Mouse (Mus musculus): Measurements from ENCODE around the gene Cyth3. TPM values are rescaled to one million over a fixed set of nuclear protein-coding genes. Genes with fewer than 3 reads are reported as not detected.

Cyth3 gene
- polyA plus RNA-seq, 1 experiment from 2014 or later: 57.2 TPM

DNA sequence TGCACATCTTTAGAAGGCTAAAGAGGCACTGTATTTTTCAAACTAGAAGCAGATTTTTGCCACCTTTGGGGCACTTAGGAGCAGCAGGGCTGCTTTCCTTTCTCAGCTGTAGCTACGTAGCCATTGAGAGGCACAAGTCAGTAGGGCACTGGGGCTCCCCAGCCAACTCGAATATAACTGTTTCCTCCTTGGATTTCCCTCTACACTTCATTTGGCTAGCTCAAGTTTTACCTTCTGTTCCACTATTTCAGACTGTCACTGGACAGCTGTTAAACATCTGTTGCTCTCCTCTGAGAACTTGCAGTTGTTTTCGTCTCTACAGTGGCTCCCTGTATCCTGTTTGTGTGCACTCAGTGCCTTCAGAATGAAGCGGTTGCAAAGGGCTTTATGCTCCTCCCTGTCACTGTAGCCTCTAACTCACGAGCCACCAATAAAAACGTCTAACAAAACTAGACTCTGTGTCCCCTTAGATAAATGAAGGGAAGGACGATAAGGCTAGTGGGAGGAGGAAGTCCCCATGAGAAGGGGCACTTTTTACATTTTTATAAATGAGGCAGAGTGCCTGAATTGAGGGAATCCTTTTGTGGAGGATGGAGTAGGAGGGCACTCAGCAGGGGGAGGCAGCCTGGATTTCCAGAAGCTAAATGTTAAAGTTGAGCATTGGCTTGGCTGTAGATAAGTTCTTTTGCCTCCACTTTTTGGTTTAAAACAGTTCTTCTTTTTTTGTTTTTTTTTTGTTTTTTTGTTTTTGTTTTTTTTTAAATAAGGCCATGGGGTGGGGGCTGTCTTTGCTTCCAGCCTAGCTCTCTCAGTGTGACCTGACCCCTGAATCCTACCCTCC is 32.6 kb downstream of the Cyth3 start:
- H3K36me3 ChIP-seq: no peaks in the 10 kb centered on the region
- no peak overlapping the region for H3K4me3 ChIP-seq
- peak; percentile 89 for ATAC-seq (ENCODE audit: borderline replicate concordance, extremely low read depth, low FRiP score, low TSS enrichment)
- H3K4me1 ChIP-seq: peaks cover 54% of the 10 kb centered on the region
- H3K27ac ChIP-seq: peak overlapping the region; percentile 79
- WGBS: 19% methylated on average over 7 of the region's 7 CpGs
- no peaks in the 10 kb centered on the region for H3K27me3 ChIP-seq
- no peaks in the 10 kb centered on the region for H3K9me3 ChIP-seq
- H3K9ac ChIP-seq: no peak overlapping the region
- H3K4me2 ChIP-seq: 0 out of 2 replicates have a peak overlapping the region, but pooled peaks have one; percentile 11

DNA sequence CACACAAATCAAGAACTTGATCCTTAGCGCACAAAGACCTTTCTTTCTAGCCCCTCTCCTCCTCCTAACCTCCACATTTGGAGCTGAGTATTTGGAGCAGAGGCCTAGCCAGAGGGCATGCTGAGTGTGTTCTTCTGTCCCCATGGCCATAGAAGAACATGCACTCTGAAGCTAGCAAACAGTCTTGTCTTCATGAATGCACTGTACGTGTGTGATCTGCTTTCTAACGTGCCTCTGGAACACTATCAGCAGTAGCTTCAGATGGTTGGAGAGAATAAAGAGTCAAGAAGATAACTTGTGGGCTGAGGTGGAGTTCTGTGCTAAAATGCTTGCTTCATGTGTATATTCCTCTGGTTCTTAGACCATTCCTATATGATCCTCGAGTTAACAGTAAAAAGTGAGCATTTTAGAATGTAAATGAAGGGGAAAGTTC is 33.3 kb downstream of the Cyth3 start:
- no peaks in the 10 kb centered on the region for H3K27me3 ChIP-seq
- H3K9ac ChIP-seq: no peak overlapping the region
- H3K9me3 ChIP-seq: no peaks in the 10 kb centered on the region
- H3K4me1 ChIP-seq: peaks cover 55% of the 10 kb centered on the region
- no peaks in the 10 kb centered on the region for H3K36me3 ChIP-seq
- H3K4me2 ChIP-seq: no peak overlapping the region
- ATAC-seq (ENCODE audit: borderline replicate concordance, extremely low read depth, low FRiP score, low TSS enrichment): no peak
- peak overlapping the region; percentile 79 for H3K27ac ChIP-seq
- H3K4me3 ChIP-seq: no peak overlapping the region
- WGBS: 60% methylated on average over 4 of the region's 4 CpGs

DNA sequence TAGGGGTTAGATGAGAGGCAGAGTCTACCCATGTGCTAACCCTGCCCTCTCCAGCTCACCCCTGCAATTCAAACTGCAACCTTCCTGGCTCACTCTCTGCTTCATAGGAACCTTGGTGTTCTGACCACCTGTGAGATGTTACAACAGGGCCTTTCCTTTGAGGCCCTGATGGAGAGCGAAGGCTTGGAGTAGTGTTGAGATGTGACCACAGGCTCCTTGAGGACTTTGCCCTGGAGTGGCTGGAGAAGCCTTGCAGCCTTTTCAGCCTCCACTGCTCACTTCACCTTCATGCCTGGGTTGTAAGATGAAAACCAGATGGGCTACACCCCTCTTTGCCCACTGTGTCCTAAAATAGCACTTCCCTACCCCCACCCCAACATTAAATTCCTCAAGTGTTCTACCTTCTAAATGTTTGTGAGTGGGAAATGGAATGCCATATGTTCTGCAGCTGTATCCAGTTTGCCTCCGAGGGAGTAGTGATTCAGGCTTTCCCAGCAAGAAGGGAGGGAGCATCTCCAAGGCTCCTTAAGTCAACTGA is 34.5 kb downstream of the Cyth3 start:
- no peaks in the 10 kb centered on the region for H3K9me3 ChIP-seq
- H3K4me1 ChIP-seq: peaks cover 59% of the 10 kb centered on the region
- no peak overlapping the region for H3K4me2 ChIP-seq
- H3K36me3 ChIP-seq: no peaks in the 10 kb centered on the region
- no peak overlapping the region for H3K9ac ChIP-seq
- no peak overlapping the region for H3K4me3 ChIP-seq
- 45% methylated on average over 2 of the region's 2 CpGs for WGBS
- H3K27me3 ChIP-seq: no peaks in the 10 kb centered on the region
- no peak for ATAC-seq (ENCODE audit: borderline replicate concordance, extremely low read depth, low FRiP score, low TSS enrichment)
- peak overlapping the region; percentile 39 for H3K27ac ChIP-seq

DNA sequence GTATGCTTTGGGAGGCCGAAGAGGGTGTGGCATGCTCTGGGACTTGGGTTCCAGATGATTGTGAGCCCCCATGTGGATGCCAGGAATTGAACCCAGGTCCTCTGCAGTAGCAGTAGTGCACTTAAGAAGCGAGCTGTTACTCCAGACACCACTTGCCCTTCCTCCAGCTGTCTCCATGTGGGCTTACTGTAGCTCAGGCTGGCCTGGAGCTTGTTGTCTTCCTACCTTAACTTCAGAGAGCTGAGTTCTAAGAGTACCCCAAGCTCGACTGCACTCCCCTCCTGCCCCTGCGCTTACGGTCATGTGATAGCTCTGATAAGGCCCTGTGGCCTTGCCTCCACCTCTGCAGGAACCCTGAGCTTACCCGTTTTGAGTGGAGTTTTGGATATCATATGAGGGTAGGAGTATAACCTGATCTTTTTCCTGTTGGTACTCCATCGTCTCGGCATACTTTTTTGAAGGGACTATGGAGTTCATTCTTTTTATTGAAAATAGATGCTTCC is 36.8 kb downstream of the Cyth3 start:
- ATAC-seq (ENCODE audit: borderline replicate concordance, extremely low read depth, low FRiP score, low TSS enrichment): no peak
- Histone ChIP-seq H3K9me3 (no peaks in the 10 kb centered on the region), H3K27me3 (no peaks in the 10 kb centered on the region), H3K36me3 (no peaks in the 10 kb centered on the region), H3K4me2 (no peak overlapping the region), H3K27ac (no peak overlapping the region), H3K9ac (no peak overlapping the region), H3K4me3 (no peak overlapping the region), H3K4me1 (peaks cover 60% of the 10 kb centered on the region)
- 76% methylated on average over 8 of the region's 8 CpGs for WGBS

DNA sequence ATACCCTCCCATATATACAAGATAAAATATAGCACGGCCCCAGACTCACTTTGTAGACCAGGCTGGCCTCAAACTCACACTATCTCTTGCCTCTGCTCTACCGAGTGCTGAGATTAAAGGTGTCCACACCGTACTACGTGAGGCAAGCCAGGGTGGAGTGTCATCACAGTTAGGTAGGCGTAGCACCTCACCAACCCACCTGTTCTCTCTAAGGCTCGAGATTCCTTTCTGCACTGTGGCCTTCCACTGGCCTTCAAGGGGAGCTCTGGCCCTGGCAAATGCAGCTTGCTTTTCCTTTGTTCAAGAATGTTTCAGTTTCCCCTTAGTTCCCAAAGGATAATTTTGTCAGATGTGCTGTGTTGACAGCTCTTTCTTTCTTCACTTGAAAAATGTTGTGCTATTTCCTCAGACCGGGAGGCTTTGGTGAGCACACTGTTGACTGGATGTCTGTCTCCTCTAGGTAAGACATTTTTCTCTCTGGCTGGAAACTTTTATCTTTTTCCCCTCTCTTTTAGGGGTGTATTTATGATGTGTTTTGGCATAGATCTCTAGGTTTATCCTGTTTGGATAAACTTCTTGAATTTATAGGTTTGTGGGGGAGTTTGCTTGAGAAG is 40.9 kb downstream of the Cyth3 start:
- 48% methylated on average over 7 of the region's 7 CpGs for WGBS
- no peak overlapping the region for H3K4me2 ChIP-seq

DNA sequence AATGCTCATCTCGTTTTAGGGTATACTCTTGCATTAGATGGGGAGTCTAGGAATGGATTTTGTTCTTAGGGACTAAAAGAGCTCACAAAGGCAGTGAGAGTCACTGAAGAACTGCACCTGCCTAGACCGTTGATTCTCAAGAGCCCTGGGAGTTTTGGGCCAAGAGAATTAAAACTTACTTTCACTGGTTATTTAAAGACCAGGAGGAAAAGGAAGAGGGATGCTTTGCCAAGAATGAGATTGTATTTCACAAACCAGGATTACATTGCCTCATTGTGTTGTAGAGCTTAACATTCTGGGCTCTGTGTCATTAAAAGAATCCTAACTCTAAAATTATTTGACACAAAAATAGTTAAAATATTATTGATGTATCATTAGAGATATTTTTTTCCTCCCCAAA is 43.3 kb downstream of the Cyth3 start:
- Histone ChIP-seq H3K9ac (no peak overlapping the region), H3K9me3 (no peaks in the 10 kb centered on the region), H3K4me2 (no peak overlapping the region), H3K36me3 (no peaks in the 10 kb centered on the region), H3K27me3 (no peaks in the 10 kb centered on the region), H3K4me3 (no peak overlapping the region), H3K27ac (no peak overlapping the region), H3K4me1 (peaks cover 53% of the 10 kb centered on the region)
- no peak for ATAC-seq (ENCODE audit: borderline replicate concordance, extremely low read depth, low FRiP score, low TSS enrichment)
- WGBS: 58% methylated on average over 2 of the region's 2 CpGs

More for the DNA sequence above, 40.9 kb downstream of the Cyth3 start:
- Histone ChIP-seq H3K4me1 (peaks cover 38% of the 10 kb centered on the region), H3K27ac (peak overlapping the region; percentile 68), H3K9me3 (no peaks in the 10 kb centered on the region), H3K27me3 (no peaks in the 10 kb centered on the region), H3K4me3 (no peak overlapping the region), H3K36me3 (no peaks in the 10 kb centered on the region), H3K9ac (no peak overlapping the region)
- peak; percentile 61; the same call in 1 of the 2 replicates for ATAC-seq (ENCODE audit: borderline replicate concordance, extremely low read depth, low FRiP score, low TSS enrichment)

DNA sequence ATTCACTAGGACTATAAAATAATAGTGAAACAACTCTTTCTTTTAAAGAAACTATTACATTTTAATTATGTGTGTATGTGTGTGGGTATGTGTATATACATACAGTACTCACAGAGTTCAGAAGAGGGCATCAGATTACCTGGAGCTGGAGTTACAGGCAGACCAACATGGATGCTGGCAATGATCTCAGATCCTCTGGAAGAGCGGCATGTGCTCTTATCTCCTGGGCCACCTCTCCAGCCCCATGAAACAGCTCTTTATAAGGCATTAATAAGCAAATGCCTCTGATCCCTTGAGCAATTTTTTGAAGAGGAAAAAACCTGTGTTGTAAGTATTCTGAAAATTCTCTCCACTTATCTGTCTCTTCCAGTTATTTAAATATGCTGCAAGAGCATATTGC is 43.8 kb downstream of the Cyth3 start:
- Histone ChIP-seq H3K4me3 (no peak overlapping the region), H3K9me3 (no peaks in the 10 kb centered on the region), H3K27ac (no peak overlapping the region), H3K27me3 (no peaks in the 10 kb centered on the region), H3K36me3 (no peaks in the 10 kb centered on the region), H3K4me2 (no peak overlapping the region), H3K4me1 (peaks cover 53% of the 10 kb centered on the region), H3K9ac (no peak overlapping the region)
- WGBS: 86% methylated on average over 1 of the region's 1 CpGs
- ATAC-seq (ENCODE audit: borderline replicate concordance, extremely low read depth, low FRiP score, low TSS enrichment): no peak

DNA sequence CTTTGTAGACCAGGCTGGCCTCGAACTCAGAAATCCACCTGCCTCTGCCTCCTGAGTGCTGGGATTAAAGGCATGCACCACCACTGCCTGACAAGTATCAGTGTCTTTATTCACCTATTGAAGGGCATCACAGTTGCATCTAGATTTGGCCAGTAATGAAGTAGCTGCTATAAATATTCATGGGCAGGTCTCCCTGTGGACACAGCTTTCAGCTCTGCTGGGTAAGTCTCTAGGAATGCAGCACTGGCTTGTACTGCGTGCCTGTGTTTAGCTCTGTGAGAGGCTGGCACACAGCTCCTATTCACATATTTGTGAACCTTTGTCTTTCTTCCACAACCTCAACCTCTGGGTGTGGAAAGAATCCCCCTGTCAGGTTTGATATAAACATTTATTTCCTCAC is 46.6 kb downstream of the Cyth3 start:
- no peak for ATAC-seq (ENCODE audit: borderline replicate concordance, extremely low read depth, low FRiP score, low TSS enrichment)
- Histone ChIP-seq H3K4me1 (peaks cover 42% of the 10 kb centered on the region), H3K9me3 (no peaks in the 10 kb centered on the region), H3K4me3 (no peak overlapping the region), H3K4me2 (no peak overlapping the region), H3K27ac (no peak overlapping the region), H3K9ac (no peak overlapping the region), H3K36me3 (no peaks in the 10 kb centered on the region), H3K27me3 (no peaks in the 10 kb centered on the region)
- 55% methylated on average over 2 of the region's 2 CpGs for WGBS

DNA sequence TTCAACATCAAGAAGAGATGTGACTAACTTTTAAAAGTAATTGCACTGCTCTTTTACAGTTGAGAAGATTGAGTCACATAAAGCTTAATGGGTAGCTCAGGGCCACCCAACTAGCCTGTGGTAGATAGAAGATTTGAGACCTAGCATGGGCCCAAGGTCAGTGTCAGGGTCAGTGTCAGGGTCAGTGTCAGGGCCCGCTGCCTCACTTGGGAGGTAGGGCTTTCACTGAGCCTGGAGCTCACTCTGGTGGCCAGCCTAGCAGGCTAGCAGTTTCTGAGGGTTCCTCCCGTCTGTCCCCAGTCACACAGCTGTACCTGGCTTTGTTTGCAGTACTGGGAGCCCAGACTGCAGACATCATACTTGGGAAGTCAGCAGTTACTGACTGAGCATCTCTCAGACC is 47.1 kb downstream of the Cyth3 start:
- Histone ChIP-seq H3K4me3 (no peak overlapping the region), H3K4me1 (peaks cover 36% of the 10 kb centered on the region), H3K27me3 (no peaks in the 10 kb centered on the region), H3K4me2 (no peak overlapping the region), H3K9me3 (no peaks in the 10 kb centered on the region), H3K36me3 (no peaks in the 10 kb centered on the region), H3K27ac (peak overlapping the region; percentile 78), H3K9ac (no peak overlapping the region)
- WGBS: 31% methylated on average over 2 of the region's 2 CpGs
- peak; percentile 43; the same call in 1 of the 2 replicates for ATAC-seq (ENCODE audit: borderline replicate concordance, extremely low read depth, low FRiP score, low TSS enrichment)

DNA sequence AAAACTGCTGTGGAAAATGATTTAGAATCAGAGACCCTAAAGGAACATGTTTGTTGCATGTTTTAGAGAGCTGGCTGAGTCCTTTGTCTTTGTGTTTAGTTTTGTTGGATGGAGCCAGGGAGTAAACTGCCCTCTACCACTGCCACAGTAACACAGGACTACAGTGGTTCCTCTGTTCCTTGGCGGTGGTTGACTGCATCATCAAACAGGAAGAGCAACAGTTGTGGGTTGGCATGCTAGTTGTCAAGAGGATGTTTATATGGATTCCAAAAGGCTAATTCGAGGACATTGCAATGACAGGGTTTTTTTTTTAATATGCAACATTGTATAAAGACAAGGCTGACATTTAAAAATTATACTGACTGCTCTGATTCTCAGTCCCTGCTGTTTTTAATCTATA is 47.6 kb downstream of the Cyth3 start:
- Histone ChIP-seq H3K4me1 (peaks cover 36% of the 10 kb centered on the region), H3K9ac (no peak overlapping the region), H3K4me2 (no peak overlapping the region), H3K27me3 (no peaks in the 10 kb centered on the region), H3K27ac (peak overlapping the region; percentile 78), H3K36me3 (no peaks in the 10 kb centered on the region), H3K9me3 (no peaks in the 10 kb centered on the region), H3K4me3 (no peak overlapping the region)
- 35% methylated on average over 2 of the region's 2 CpGs for WGBS
- ATAC-seq (ENCODE audit: borderline replicate concordance, extremely low read depth, low FRiP score, low TSS enrichment): no peak; the same call in 1 of the 2 replicates

DNA sequence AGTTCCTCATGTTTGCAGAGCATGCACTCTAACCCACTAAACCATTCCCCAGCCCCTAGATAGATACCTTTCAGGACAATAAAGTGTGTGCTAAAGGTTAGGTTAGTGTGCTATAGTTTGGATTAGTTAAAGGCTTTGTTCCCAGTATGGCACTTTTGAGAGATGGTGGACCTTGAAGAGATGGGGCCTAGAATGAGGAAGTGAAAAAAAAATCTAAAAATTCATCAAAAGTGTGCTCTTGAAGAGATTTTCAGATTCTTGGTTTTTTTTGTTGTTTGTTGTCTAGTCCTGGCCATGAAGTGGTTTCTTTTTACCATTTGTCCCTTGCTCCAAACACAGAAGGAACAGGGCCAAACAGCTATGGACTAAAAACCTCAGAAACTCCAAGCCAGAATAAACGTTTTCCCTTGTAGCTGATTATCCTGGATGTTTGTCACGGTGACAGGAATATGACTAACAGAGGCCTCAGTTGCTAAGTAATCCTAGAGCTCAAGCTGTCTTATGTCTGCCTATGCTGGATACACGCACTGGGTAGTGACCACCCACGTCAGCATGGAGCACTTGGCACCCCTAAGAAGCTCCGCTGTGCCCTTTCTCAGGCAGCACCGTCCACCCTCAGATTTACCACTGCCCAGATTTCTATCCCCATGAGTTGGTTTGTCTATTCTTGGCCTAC is 48.6 kb downstream of the Cyth3 start:
- no peak overlapping the region for H3K27ac ChIP-seq
- no peak overlapping the region for H3K4me3 ChIP-seq
- ATAC-seq (ENCODE audit: borderline replicate concordance, extremely low read depth, low FRiP score, low TSS enrichment): no peak
- H3K9me3 ChIP-seq: no peaks in the 10 kb centered on the region
- H3K4me1 ChIP-seq: peaks cover 31% of the 10 kb centered on the region
- H3K36me3 ChIP-seq: no peaks in the 10 kb centered on the region
- no peak overlapping the region for H3K4me2 ChIP-seq
- WGBS: 73% methylated on average over 6 of the region's 6 CpGs
- no peak overlapping the region for H3K9ac ChIP-seq
- H3K27me3 ChIP-seq: no peaks in the 10 kb centered on the region

Data from lung, embryonic 15.5 days (tissue).